Mouse (Mus musculus) CD4-positive, CD25-positive, alpha-beta regulatory T cell, adult 4 months (primary cell): ENCODE data around the gene Palm. TPM values are rescaled to one million over a fixed set of nuclear protein-coding genes. Genes with fewer than 3 reads are reported as not detected.

Source experiments
- ATAC-seq: one replicate; pipeline ENCODE4 v1.8.0; 2017
- polyA plus RNA-seq, 2 experiments: library from polyadenylated mRNA; unstranded; fragments of 100-300 nt; shearing (Covaris generic); gene quantifications; one replicate each; pipeline ENCODE4 v1.2.1; 2017

Palm gene
- polyA plus RNA-seq, 2 experiments from 2014 or later = 0.23 TPM; not detected in 1

GRCm38 (mm10) chr10:79856704-79857451 lies 63.5 kb downstream of the Palm start:
- no peak for ATAC-seq

DNA sequence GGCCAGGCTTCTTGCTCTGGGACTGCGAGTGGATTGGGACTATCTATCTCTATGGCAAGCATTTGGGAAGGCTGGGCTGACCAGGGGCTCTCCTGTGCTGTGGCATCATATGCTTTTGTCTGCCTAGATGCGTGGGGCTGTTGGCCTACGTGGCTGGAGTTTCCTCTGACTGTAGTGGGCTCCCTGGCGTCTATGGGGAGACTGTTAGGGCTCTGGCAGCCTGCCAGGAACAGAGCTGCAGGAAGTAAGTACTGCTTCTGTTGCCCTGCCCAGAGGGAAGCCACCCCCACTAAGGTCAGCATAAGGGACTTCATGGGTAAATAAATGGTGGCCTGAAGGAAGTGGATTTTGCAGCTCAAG lies 64.1 kb downstream of the Palm start:
- no peak for ATAC-seq

DNA sequence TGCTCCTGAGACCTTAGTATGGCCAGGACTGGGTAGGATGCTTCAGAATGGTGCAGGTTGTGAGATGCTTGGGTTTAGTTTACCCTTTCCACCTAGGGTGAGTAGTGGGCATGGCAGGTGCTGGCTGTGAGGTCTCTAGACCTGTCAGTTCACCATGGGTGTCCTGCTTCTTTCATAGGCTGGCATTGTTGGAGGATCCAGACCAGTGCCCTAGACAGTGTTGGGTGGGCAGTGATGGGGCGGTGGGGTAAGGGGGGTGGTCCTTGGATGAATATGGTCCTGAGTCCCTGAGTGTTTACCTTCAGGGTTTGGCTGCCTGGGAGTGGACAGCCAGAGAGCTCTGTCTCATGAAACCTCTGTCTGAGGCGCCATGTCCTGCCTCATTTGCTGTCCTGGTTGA lies 64.5 kb downstream of the Palm start:
- no peak for ATAC-seq

- ATAC-seq = no peak
Observed at GRCm38 (mm10) chr10:79858416-79859074, 65.2 kb downstream of the Palm start.

GRCm38 (mm10) chr10:79859116-79859515 lies 65.7 kb downstream of the Palm start:
- ATAC-seq = no peak

DNA sequence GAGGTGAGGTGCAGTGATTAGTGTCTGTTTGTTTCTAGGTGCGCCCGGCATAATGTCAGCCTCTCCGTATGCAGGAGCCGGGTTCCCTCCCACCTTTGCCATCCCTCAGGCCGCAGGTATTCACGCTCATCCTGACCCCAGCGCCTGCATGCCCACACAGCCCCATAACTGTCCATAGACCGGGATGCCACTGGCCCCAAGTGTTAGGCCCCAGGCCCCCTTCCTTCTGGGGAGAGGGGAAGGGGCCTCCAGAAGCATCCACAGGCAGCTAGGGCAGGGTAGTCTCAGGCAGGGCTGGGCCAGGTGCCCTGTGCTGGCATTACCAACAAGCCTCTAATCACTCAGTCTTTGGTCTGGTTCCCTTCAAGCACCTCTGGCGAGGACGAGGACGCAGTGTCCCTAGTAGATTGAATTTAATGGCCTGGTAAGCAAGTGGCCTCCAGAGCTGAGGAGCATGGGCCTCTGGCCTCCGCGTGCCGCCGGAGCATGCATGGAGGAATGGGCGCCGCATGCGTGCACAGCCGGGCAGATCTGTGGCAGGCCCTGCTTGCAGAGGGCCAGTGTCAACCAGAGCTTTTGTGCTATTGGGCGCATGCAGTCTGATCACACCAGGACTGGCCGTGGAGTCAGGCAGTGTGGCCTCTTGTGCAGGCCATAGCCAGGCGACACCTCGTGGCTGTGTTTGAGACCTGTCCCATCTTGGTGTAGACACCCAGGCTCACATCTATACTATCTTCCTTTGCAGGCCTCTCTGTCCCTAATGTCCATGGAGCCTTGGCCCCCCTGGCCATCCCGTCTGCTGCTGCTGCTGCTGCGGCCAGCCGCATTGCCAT lies 66.9 kb downstream of the Palm start:
- no peak for ATAC-seq

- no peak for ATAC-seq
Observed at GRCm38 (mm10) chr10:79861230-79862048, 68.1 kb downstream of the Palm start.

DNA sequence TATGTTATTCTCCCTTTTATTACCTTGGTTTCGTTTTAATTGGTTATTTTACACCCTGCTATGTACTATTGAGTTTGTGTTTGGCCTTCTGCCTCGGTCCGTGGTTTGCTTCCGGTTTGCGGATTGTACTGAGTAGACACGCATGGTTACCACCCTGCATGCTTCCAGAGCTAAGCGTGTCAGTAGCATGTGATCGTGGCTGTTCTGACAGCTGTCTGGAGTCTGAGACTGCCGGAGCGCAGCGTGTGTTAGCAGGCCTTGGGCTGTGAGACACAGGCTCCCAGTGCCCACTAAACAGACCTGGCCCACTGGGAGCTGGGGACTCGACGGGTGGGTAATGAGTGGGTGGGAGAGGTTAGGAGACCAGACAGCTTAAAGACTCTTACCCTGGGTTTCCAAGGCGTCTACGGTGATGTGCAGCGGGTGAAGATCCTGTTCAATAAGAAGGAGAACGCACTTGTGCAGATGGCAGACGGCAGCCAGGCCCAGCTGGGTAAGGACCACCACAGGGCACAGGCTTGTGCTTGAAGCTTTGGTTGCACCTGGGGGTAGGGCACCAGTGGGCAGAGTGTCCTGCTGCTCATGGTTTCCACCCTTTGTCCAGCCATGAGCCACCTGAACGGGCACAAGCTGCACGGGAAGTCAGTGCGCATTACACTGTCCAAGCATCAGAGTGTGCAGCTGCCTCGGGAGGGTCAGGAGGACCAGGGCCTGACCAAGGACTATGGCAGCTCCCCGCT lies 68.8 kb downstream of the Palm start:
- ATAC-seq = no peak

GRCm38 (mm10) chr10:79862925-79863324 lies 69.6 kb downstream of the Palm start:
- ATAC-seq = no peak

- ATAC-seq = no peak
Observed at GRCm38 (mm10) chr10:79864351-79865188, 71.2 kb downstream of the Palm start.

- ATAC-seq = no peak
Observed at GRCm38 (mm10) chr10:79865189-79865601, 71.8 kb downstream of the Palm start.

GRCm38 (mm10) chr10:79865801-79866295 lies 72.5 kb downstream of the Palm start:
- ATAC-seq = no peak

DNA sequence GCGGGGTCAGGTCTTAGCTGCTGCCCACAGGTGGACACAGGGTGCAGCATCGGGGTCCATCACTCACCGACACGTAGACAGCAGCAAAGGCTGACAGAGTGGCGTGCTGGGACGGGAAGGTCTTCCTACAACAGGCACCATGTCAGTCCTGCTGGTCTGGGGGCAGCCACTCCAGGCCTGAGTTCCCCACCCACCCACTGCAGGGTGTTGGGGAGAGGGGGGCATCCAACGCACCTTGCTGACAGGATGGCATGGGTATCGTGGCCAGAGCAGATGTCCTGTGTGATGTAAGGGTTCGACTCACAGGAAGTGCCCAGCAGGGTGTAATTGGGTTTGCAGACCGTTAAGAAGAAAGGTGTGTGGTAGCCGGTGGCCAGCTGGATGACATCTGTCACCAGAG lies 73.2 kb downstream of the Palm start:
- ATAC-seq = no peak

Other genes starting within 250 kb of the Palm start
- 10 to 100 TPM; 14.4 to 15.1 TPM for gene Mier2, start 238.4 kb upstream of the Palm start, polyA plus RNA-seq
- not detected for gene Theg, start 206.2 kb upstream of the Palm start, polyA plus RNA-seq
- not detected for gene C2cd4c, start 179.5 kb upstream of the Palm start, polyA plus RNA-seq
- not detected for gene Shc2, start 155.7 kb upstream of the Palm start, polyA plus RNA-seq
- not detected for gene Odf3l2, start 147.8 kb upstream of the Palm start, polyA plus RNA-seq
- under 1 TPM; 0.23 to 0.73 TPM for gene Madcam1, start 129.0 kb upstream of the Palm start, polyA plus RNA-seq
- 10 to 100 TPM; 16.6 to 19.5 TPM for gene Tpgs1, start 124.2 kb upstream of the Palm start, polyA plus RNA-seq
- gene Cdc34, start 111.4 kb upstream of the Palm start, polyA plus RNA-seq = 10 to 100 TPM; 20.8 to 27.3 TPM
- gene Gzmm, start 104.6 kb upstream of the Palm start, polyA plus RNA-seq = 1 to 10 TPM in 1 of 2 experiments, under 1 TPM in 1; 0.49 to 1.1 TPM
- 100 to 1,000 TPM; 127 to 129 TPM for gene Bsg, start 89.1 kb upstream of the Palm start, polyA plus RNA-seq
- not detected for gene Hcn2, start 76.9 kb upstream of the Palm start, polyA plus RNA-seq
- 10 to 100 TPM; 18.0 to 23.4 TPM for gene Polrmt, start 47.0 kb upstream of the Palm start, polyA plus RNA-seq
- not detected for gene Fgf22, start 38.5 kb upstream of the Palm start, polyA plus RNA-seq
- 1 to 10 TPM; 3.4 to 3.5 TPM for gene Rnf126, start 26.6 kb upstream of the Palm start, polyA plus RNA-seq
- gene Fstl3, start 16.3 kb upstream of the Palm start, polyA plus RNA-seq = under 1 TPM in 1 of 2 experiments, not detected in 1; 0.53 TPM
- gene Prss57, start 2.6 kb upstream of the Palm start, polyA plus RNA-seq = not detected
- under 1 TPM in 1 of 2 experiments, not detected in 1; 0.27 TPM for gene Misp, start 27.4 kb downstream of the Palm start, polyA plus RNA-seq
- gene Ptbp1, start 60.9 kb downstream of the Palm start, polyA plus RNA-seq = 100 to 1,000 TPM; 103 to 274 TPM
- not detected for gene Prtn3, start 80.9 kb downstream of the Palm start, polyA plus RNA-seq
- 1 to 10 TPM; 2.1 to 4.5 TPM for gene Plppr3, start 81.1 kb downstream of the Palm start, polyA plus RNA-seq
- gene Elane, start 92.7 kb downstream of the Palm start, polyA plus RNA-seq = not detected
- gene Cfd, start 97.3 kb downstream of the Palm start, polyA plus RNA-seq = not detected
- 1 to 10 TPM; 5.0 to 7.7 TPM for gene Med16, start 115.4 kb downstream of the Palm start, polyA plus RNA-seq
- not detected for gene Gm26602, start 117.3 kb downstream of the Palm start, polyA plus RNA-seq
- gene Kiss1r, start 123.4 kb downstream of the Palm start, polyA plus RNA-seq = under 1 TPM in 1 of 2 experiments, not detected in 1; 0.09 TPM
- 100 to 1,000 TPM in 1 of 2 experiments, 10 to 100 TPM in 1; 93.5 to 104 TPM for gene R3hdm4, start 127.6 kb downstream of the Palm start, polyA plus RNA-seq
- 1 to 10 TPM; 2.7 to 3.3 TPM for gene Arid3a, start 133.5 kb downstream of the Palm start, polyA plus RNA-seq
- 10 to 100 TPM; 65.1 to 77.5 TPM for gene Wdr18, start 166.6 kb downstream of the Palm start, polyA plus RNA-seq
- gene Grin3b, start 177.1 kb downstream of the Palm start, polyA plus RNA-seq = under 1 TPM in 1 of 2 experiments, not detected in 1; 0.58 TPM
- 1 to 10 TPM; 1.2 to 2.5 TPM for gene Tmem259, start 190.8 kb downstream of the Palm start, polyA plus RNA-seq
- gene Cnn2, start 195.0 kb downstream of the Palm start, polyA plus RNA-seq = 100 to 1,000 TPM; 904 to 969 TPM
- gene Abca7, start 202.9 kb downstream of the Palm start, polyA plus RNA-seq = 10 to 100 TPM; 11.4 to 16.4 TPM
- gene Arhgap45, start 223.1 kb downstream of the Palm start, polyA plus RNA-seq = 100 to 1,000 TPM; 233 to 369 TPM
- 100 to 1,000 TPM; 194 to 220 TPM for gene Polr2e, start 246.2 kb downstream of the Palm start, polyA plus RNA-seq